Mouse (Mus musculus) left cerebral cortex, adult 6 months (tissue): ENCODE measurements around the gene Ncf1. TPM values are rescaled to one million over a fixed set of nuclear protein-coding genes. Genes with fewer than 3 reads are reported as not detected.

Experiments
- long read RNA-seq, 2 experiments: library from polyadenylated mRNA; unstranded; transcript quantifications; one replicate each; pipeline ENCODE4 v2.0.0; 2019 to 2020
- polyA plus RNA-seq: library from polyadenylated mRNA; unstranded; fragments of <200 nt; fragmentation: Nextera tagmentation; gene quantifications from 2 replicates; pipeline ENCODE4 v1.2.3, GENCODE M21; 2021

The Ncf1 gene
- 2.7 and 3.6 TPM in 2 replicates for polyA plus RNA-seq
- long read RNA-seq, experiment 1, transcript Ncf1-202 (11 exons, 2,721 nt): major isoform, 20 of 26 reads
- long read RNA-seq, experiment 1, partial matches to known transcripts: 2 of 26 reads
- long read RNA-seq, experiment 1, other reads (novel, unspliced or antisense): 2 of 26 reads
- long read RNA-seq, experiment 2, partial matches to known transcripts: 3 of 7 reads
- long read RNA-seq, experiment 2, other reads (novel, unspliced or antisense): 1 of 7 reads

GRCm38 (mm10) chr5:134229391-134229790 lies at the start of gene Ncf1:
Ncf1 (minus strand) TSS chr5:134229625.

GRCm38 (mm10) chr5:134183880-134184808 lies 45.3 kb downstream of the Ncf1 start, which contains the start of gene Gtf2ird2:
Gtf2ird2 (plus strand) TSS chr5:134184019.

GRCm38 (mm10) chr5:134176169-134176881 lies 53.1 kb downstream of the Ncf1 start, which contains the start of gene Rcc1l:
Rcc1l (minus strand) TSS chr5:134176774.

Other genes with a start within 250 kb of the Ncf1 start
- 18.0 and 20.9 TPM in 2 replicates for gene Castor2, start 129.9 kb downstream of the Ncf1 start, polyA plus RNA-seq
- gene Rcc1l, start 52.9 kb downstream of the Ncf1 start, polyA plus RNA-seq: 10.3 and 10.4 TPM in 2 replicates
- 3.7 and 4.5 TPM in 2 replicates for gene Gtf2ird2, start 45.6 kb downstream of the Ncf1 start, polyA plus RNA-seq
- gene Gtf2i, start 85.1 kb upstream of the Ncf1 start, polyA plus RNA-seq: 41.8 and 89.0 TPM in 2 replicates
- 9.9 and 12.2 TPM in 2 replicates for gene Gtf2ird1, start 227.1 kb upstream of the Ncf1 start, polyA plus RNA-seq